Mouse (Mus musculus) T-cell, adult 66 days (primary cell): Measurements from ENCODE around the gene Zcwpw1. TPM values are rescaled to one million over a fixed set of nuclear protein-coding genes. Genes with fewer than 3 reads are reported as not detected.

Experiments used
- total RNA-seq, 2 experiments: library from RNA; stranded (reverse); gene quantifications; 3 replicates in 1 of 2; 4 replicates in 1 of 2; pipeline ENCODE4 v1.2.4; 2023

The Zcwpw1 gene
- total RNA-seq, result 10 to 100 TPM; 19.2 to 22.2 TPM

DNA sequence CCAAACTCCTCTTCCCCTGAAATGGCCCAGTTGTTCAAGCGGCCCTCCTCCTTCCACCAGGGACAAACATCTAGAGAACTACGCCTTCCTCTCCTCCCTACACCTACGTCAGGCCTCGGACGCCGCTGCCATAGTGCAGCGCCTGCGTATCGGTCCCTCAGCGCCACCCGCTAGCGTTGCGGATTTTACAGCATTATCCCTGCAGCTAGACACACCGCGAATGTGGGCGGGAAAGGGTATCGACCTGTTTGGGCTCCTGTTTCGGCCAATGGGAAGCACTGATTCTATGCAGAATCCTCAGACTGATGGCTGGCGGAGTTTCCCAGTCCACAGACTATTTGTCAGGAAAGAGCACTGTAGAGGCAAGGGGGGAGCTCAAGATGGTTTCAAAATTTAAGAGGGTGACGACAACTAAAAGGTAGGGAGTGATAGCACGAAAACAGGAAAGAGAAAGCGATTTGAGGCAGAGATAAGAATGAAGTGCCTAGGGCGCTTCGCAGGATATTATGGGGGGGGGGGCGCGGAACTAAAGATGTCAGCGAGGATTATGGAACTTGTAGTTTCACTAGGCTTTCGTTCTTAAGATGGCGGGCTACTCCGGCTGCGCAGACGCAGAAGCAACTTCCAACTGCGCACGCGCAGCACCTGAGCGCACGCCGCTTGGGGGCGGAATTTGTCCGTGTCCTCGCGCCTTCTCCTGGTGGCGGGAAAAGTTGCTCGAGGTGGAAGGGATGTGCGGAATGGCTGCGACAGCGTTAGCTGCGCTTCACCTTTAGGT, at the start of gene Zcwpw1, which contains the start of gene Mepce:
Gene Zcwpw1, plus strand, starts transcription at position 648 of the 778 bp plus-strand sequence.
Gene Mepce, minus strand, starts transcription at position 505 of the 778 bp plus-strand sequence.

GRCm38 (mm10) chr5:137741023-137741931, 46.3 kb upstream of the Zcwpw1 start, which contains the start of gene Nyap1:
TSS of gene Nyap1 (minus strand) at chr5:137741607.

DNA sequence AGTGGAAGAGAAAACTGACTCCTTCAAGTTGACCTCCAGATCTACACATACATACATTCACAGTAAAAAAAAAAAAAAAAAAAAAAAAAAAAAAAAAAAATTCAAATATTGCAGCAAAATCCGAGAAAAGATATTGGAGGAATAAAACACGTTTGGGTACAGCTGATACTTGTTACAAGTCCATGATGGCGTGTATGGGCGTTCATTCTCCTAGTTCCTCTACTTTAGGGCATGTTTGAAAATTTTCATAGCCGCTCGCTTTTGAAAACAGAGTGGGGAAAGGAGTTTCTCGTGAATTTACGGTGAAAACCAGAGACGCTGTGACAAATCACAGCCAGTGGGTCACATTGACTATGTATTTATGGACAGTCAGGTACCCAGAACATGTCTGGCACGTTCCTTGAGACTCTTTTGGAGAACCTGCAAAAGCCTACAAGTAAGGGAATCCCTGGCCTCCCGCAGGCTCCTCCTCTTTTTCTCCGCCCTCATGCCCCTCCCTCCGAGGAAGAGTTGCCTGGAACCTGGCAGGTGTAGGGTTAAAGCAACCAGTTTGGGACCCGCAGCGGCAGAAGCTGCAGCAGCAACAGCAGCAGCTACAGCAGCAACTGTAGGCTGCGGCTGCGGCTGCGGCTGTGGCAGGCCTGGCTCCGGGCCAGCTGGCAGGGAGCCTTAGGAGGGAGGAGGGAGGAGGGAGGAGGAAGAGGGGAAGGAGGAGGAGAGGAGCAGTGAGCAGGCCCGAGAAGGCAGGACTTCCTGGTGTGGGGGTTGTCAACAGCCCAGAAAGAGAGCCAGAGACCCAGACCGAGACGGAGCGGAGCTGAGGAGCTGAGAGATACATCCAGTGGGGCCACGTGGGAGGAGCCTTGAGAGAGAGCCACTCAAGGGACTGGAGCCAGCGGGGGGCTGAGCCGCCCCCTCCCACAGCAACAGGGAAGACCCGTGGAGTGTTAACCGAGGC, 42.1 kb upstream of the Zcwpw1 start, which contains the start of gene Tsc22d4:
Gene Tsc22d4, plus strand, starts transcription at position 517 of the 958 bp plus-strand sequence.

DNA sequence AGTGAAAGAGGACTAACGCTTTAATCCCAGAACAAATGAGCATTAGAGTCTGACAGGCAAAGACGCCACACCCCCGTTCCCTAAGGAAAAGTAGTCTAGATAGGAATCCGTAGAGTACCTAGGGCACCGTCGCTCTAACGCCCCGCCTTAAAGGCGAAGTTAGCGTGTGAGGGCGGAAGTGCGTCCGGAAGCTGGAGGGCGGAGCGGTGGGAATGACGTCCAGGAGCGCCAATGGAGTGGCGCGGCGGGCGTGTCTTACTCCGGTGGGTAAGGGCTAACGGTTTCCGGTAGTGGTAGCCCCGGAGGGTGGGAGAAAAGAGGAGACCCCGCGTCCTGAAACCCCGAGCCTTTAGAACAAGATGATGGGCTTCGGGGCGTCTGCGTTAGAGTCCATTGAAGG, 9.0 kb upstream of the Zcwpw1 start, which contains the start of gene Ppp1r35:
Gene Ppp1r35, plus strand, starts transcription at position 215 of the 400 bp plus-strand sequence.

GRCm38 (mm10) chr5:137835966-137836520, 48.4 kb downstream of the Zcwpw1 start, which contains the start of gene Pilra:
TSS of gene Pilra (minus strand) at chr5:137836281.

GRCm38 (mm10) chr5:137857960-137858710, 70.5 kb downstream of the Zcwpw1 start, which contains the start of gene Pilrb1:
TSS of gene Pilrb1 (minus strand) at chr5:137858106.

GRCm38 (mm10) chr5:137871644-137872380, 84.2 kb downstream of the Zcwpw1 start, which contains the start of gene Pilrb2:
TSS of gene Pilrb2 (minus strand) at chr5:137871815.

Other genes with a start within 250 kb of the Zcwpw1 start
- not detected for gene Actl6b, start 234.3 kb upstream of the Zcwpw1 start, total RNA-seq
- 1 to 10 TPM; 1.9 to 2.2 TPM for gene Tfr2, start 218.0 kb upstream of the Zcwpw1 start, total RNA-seq
- 10 to 100 TPM; 32.7 to 38.3 TPM for gene Mospd3, start 186.7 kb upstream of the Zcwpw1 start, total RNA-seq
- gene Pcolce, start 174.0 kb upstream of the Zcwpw1 start, total RNA-seq, result under 1 TPM; 0.47 to 0.93 TPM
- under 1 TPM in 1 of 2 experiments, not detected in 1; 0.50 TPM for gene Fbxo24, start 158.8 kb upstream of the Zcwpw1 start, total RNA-seq
- gene Lrch4, start 158.7 kb upstream of the Zcwpw1 start, total RNA-seq, result 100 to 1,000 TPM; 189 to 193 TPM
- 10 to 100 TPM; 61.4 to 68.4 TPM for gene Gm20605, start 158.6 kb upstream of the Zcwpw1 start, total RNA-seq
- 100 to 1,000 TPM in 1 of 2 experiments, 10 to 100 TPM in 1; 98.4 to 116 TPM for gene Sap25, start 146.5 kb upstream of the Zcwpw1 start, total RNA-seq
- 1 to 10 TPM in 1 of 2 experiments, under 1 TPM in 1; 0.58 to 1.2 TPM for gene Irs3, start 142.1 kb upstream of the Zcwpw1 start, total RNA-seq
- gene Agfg2, start 103.1 kb upstream of the Zcwpw1 start, total RNA-seq, result 10 to 100 TPM; 24.7 to 27.5 TPM
- gene Nyap1, start 46.2 kb upstream of the Zcwpw1 start, total RNA-seq, result 1 to 10 TPM; 2.1 to 2.3 TPM
- gene Tsc22d4, start 42.1 kb upstream of the Zcwpw1 start, total RNA-seq, result 100 to 1,000 TPM; 231 to 235 TPM
- gene Ppp1r35, start 8.9 kb upstream of the Zcwpw1 start, total RNA-seq, result 10 to 100 TPM; 23.2 to 26.0 TPM
- 100 to 1,000 TPM; 120 to 126 TPM for gene Mepce, start 143 bp upstream of the Zcwpw1 start, total RNA-seq
- 1 to 10 TPM; 3.2 to 3.3 TPM for gene Pilra, start 48.5 kb downstream of the Zcwpw1 start, total RNA-seq
- 1 to 10 TPM; 1.7 to 2.7 TPM for gene Pilrb1, start 70.3 kb downstream of the Zcwpw1 start, total RNA-seq
- gene Pilrb2, start 84.0 kb downstream of the Zcwpw1 start, total RNA-seq, result 1 to 10 TPM in 1 of 2 experiments, not detected in 1; 2.4 TPM
- not detected for gene Cyp3a13, start 133.8 kb downstream of the Zcwpw1 start, total RNA-seq
- not detected for gene Gjc3, start 175.3 kb downstream of the Zcwpw1 start, total RNA-seq
- gene Azgp1, start 193.7 kb downstream of the Zcwpw1 start, total RNA-seq, result not detected
- gene Smok3a, start 233.5 kb downstream of the Zcwpw1 start, total RNA-seq, result not detected
- gene Smok3b, start 233.6 kb downstream of the Zcwpw1 start, total RNA-seq, result not detected